Mouse (Mus musculus): ENCODE measurements around the gene Fabp3. TPM values are rescaled to one million over a fixed set of nuclear protein-coding genes. Genes with fewer than 3 reads are reported as not detected.

The Fabp3 gene
- polyA plus RNA-seq (2012; fragmentation: generic; extraction: Trizol) = not detected

GRCm38 (mm10) chr4:130308231-130309081, at the start of gene Fabp3, which contains the start of gene Gm10570:
TSS of gene Fabp3 (plus strand) at chr4:130308595.
TSS of gene Gm10570 (minus strand) at chr4:130308674.

GRCm38 (mm10) chr4:130279105-130279504, 29.3 kb upstream of the Fabp3 start, which contains the start of gene Serinc2:
TSS of gene Serinc2 (minus strand) at chr4:130279205.

GRCm38 (mm10) chr4:130359486-130360237, 51.3 kb downstream of the Fabp3 start, which contains the start of the genes Zcchc17 and Snrnp40:
TSS of gene Zcchc17 (minus strand) at chr4:130359943.
TSS of gene Snrnp40 (plus strand) at chr4:130360132.

Other genes with a start within 250 kb of the Fabp3 start
- 10 to 100 TPM; 65.1 to 65.5 TPM for gene Pef1, start 206.0 kb upstream of the Fabp3 start, polyA plus RNA-seq (2012; fragmentation: generic; extraction: Trizol)
- gene Hcrtr1, start 169.2 kb upstream of the Fabp3 start, polyA plus RNA-seq (2012; fragmentation: generic; extraction: Trizol) = under 1 TPM; 0.08 to 0.19 TPM
- gene Tinagl1, start 133.5 kb upstream of the Fabp3 start, polyA plus RNA-seq (2012; fragmentation: generic; extraction: Trizol) = 10 to 100 TPM; 28.2 to 62.6 TPM
- gene Gm853, start 86.2 kb upstream of the Fabp3 start, polyA plus RNA-seq (2012; fragmentation: generic; extraction: Trizol) = not detected
- gene Serinc2, start 29.4 kb upstream of the Fabp3 start, polyA plus RNA-seq (2012; fragmentation: generic; extraction: Trizol) = under 1 TPM; 0.20 TPM
- gene Gm10570, start 79 bp downstream of the Fabp3 start, polyA plus RNA-seq (2012; fragmentation: generic; extraction: Trizol) = under 1 TPM; 0.06 to 0.19 TPM
- 10 to 100 TPM; 31.2 to 35.0 TPM for gene Zcchc17, start 51.3 kb downstream of the Fabp3 start, polyA plus RNA-seq (2012; fragmentation: generic; extraction: Trizol)
- 10 to 100 TPM; 32.9 to 51.8 TPM for gene Snrnp40, start 51.5 kb downstream of the Fabp3 start, polyA plus RNA-seq (2012; fragmentation: generic; extraction: Trizol)

Data from C3H10T1/2 (cell line).